Mouse (Mus musculus): ENCODE data around the gene Cox4i2. TPM values are rescaled to one million over a fixed set of nuclear protein-coding genes. Genes with fewer than 3 reads are reported as not detected.

Cox4i2 gene
- polyA plus RNA-seq, 1 experiment from 2014 or later, result 22.5 TPM

Small RNA genes lying within 50 kb of the gene (microRNA-seq; reads per million reads assigned to microRNA genes)
- not detected for gene Gm23802 (ENCODE audit: borderline number of aligned reads)

Other genes starting within 250 kb of the Cox4i2 start
- gene Defb26, start 242.5 kb upstream of the Cox4i2 start, polyA plus RNA-seq (2014; fragmentation: Nextera tagmentation; extraction: Ambion mirVana), result not detected in 2 replicates
- gene Defb28, start 235.9 kb upstream of the Cox4i2 start, polyA plus RNA-seq (2014; fragmentation: Nextera tagmentation; extraction: Ambion mirVana), result not detected in 2 replicates
- gene Defb29, start 214.1 kb upstream of the Cox4i2 start, polyA plus RNA-seq (2014; fragmentation: Nextera tagmentation; extraction: Ambion mirVana), result not detected in 2 replicates
- gene Gm17416, start 184.8 kb upstream of the Cox4i2 start, polyA plus RNA-seq (2014; fragmentation: Nextera tagmentation; extraction: Ambion mirVana), result not detected in 2 replicates
- not detected in 2 replicates for gene Defb21, start 181.4 kb upstream of the Cox4i2 start, polyA plus RNA-seq (2014; fragmentation: Nextera tagmentation; extraction: Ambion mirVana)
- 1.5 TPM in 1 of 2 replicates, not detected in the other for gene Defb19, start 173.9 kb upstream of the Cox4i2 start, polyA plus RNA-seq (2014; fragmentation: Nextera tagmentation; extraction: Ambion mirVana)
- gene Defb45, start 154.8 kb upstream of the Cox4i2 start, polyA plus RNA-seq (2014; fragmentation: Nextera tagmentation; extraction: Ambion mirVana), result not detected in 2 replicates
- not detected in 2 replicates for gene Defb36, start 149.8 kb upstream of the Cox4i2 start, polyA plus RNA-seq (2014; fragmentation: Nextera tagmentation; extraction: Ambion mirVana)
- gene Defb25, start 131.1 kb upstream of the Cox4i2 start, polyA plus RNA-seq (2014; fragmentation: Nextera tagmentation; extraction: Ambion mirVana), result 1.2 and 1.4 TPM in 2 replicates
- 5.8 and 6.1 TPM in 2 replicates for gene Rem1, start 127.2 kb upstream of the Cox4i2 start, polyA plus RNA-seq (2014; fragmentation: Nextera tagmentation; extraction: Ambion mirVana)
- 92.3 and 92.8 TPM in 2 replicates for gene H13, start 84.7 kb upstream of the Cox4i2 start, polyA plus RNA-seq (2014; fragmentation: Nextera tagmentation; extraction: Ambion mirVana)
- 22.2 and 29.2 TPM in 2 replicates for gene Mcts2, start 67.1 kb upstream of the Cox4i2 start, polyA plus RNA-seq (2014; fragmentation: Nextera tagmentation; extraction: Ambion mirVana)
- 95.3 and 98.1 TPM in 2 replicates for gene Id1, start 17.9 kb upstream of the Cox4i2 start, polyA plus RNA-seq (2014; fragmentation: Nextera tagmentation; extraction: Ambion mirVana)
- 69.8 and 73.1 TPM in 2 replicates for gene Bcl2l1, start 77.6 kb downstream of the Cox4i2 start, polyA plus RNA-seq (2014; fragmentation: Nextera tagmentation; extraction: Ambion mirVana)
- 81.0 and 88.3 TPM in 2 replicates for gene Tpx2, start 93.8 kb downstream of the Cox4i2 start, polyA plus RNA-seq (2014; fragmentation: Nextera tagmentation; extraction: Ambion mirVana)
- not detected in 2 replicates for gene Mylk2, start 157.2 kb downstream of the Cox4i2 start, polyA plus RNA-seq (2014; fragmentation: Nextera tagmentation; extraction: Ambion mirVana)
- gene Foxs1, start 179.0 kb downstream of the Cox4i2 start, polyA plus RNA-seq (2014; fragmentation: Nextera tagmentation; extraction: Ambion mirVana), result 0.52 and 0.83 TPM in 2 replicates
- 0.07 TPM in 1 of 2 replicates, not detected in the other for gene Dusp15, start 197.5 kb downstream of the Cox4i2 start, polyA plus RNA-seq (2014; fragmentation: Nextera tagmentation; extraction: Ambion mirVana)
- gene Ttll9, start 208.3 kb downstream of the Cox4i2 start, polyA plus RNA-seq (2014; fragmentation: Nextera tagmentation; extraction: Ambion mirVana), result 0.76 TPM in 1 of 2 replicates, not detected in the other

Data from heart, embryonic 11.5 days (tissue).